ENCODE assay signal across 8 mouse cellular contexts in genomic region chr12:82616813-82617681, GRCm38 (mm10). TPM values are rescaled to one million over a fixed set of nuclear protein-coding genes. Genes with fewer than 3 reads are reported as not detected.
DNase-seq lines count a peak whose midpoint lies in the region; ATAC-seq lines count a peak whose summit lies in the region.

No protein-coding gene starts in this region.

- peak overlapping the region; percentile 68 for H3K4me3 ChIP-seq in intestine, embryonic 16.5 days (ENCODE audit: low read length)

- H3K27ac ChIP-seq in intestine, embryonic 16.5 days (ENCODE audit: low read length) = no peak overlapping the region

- H3K4me2 ChIP-seq in intestine, embryonic 16.5 days (ENCODE audit: low read depth, low read length) = peak overlapping the region; percentile 99

- peak; percentile 15 to 63 for DNase-seq in adrenal gland, adult (ENCODE audit: inconsistent age in 2 of 2, low spot score in 1 of 2)
- DNase-seq in cerebellum, postnatal 4 days (ENCODE audit: low spot score in 2 of 2) = peak; percentile 22 to 25
- peak; percentile 9 for DNase-seq in gastrocnemius, postnatal 25 days
- peak; percentile 8 to 72 for DNase-seq in left cerebral cortex, postnatal 10 days (ENCODE audit: extremely low spot score in 1 of 2, low spot score in 2 of 2)
- peak; percentile 54 for DNase-seq in lung, postnatal 36 days
- DNase-seq in right cerebral cortex, postnatal 4 days = peak; percentile 52
- DNase-seq in natural killer cell, adult 2 months (ENCODE audit: low spot score in 2 of 2) = no peak

- H3K36me3 ChIP-seq in intestine, embryonic 16.5 days (ENCODE audit: control insufficient read depth, insufficient read depth, low read length) = no peaks in the 10 kb centered on the region

- intact Hi-C loops in left cerebral cortex, postnatal 10 days (cut with DNase I) = loop anchor here (1.0 to 10.0 kb wide), 3 partner anchors 112 to 398 kb away; no protein-coding TSS in a partner anchor

- H3K27me3 ChIP-seq in intestine, embryonic 16.5 days (replicated peaks; ENCODE audit: control insufficient read depth, insufficient read depth, low read length) = peaks cover 20% of the 10 kb centered on the region

- H3K9ac ChIP-seq in intestine, embryonic 16.5 days (ENCODE audit: low read depth, low read length) = peak overlapping the region; percentile 68

- peak; percentile 87 for ATAC-seq in intestine, embryonic 16.5 days

- peaks cover 6% of the 10 kb centered on the region; the same call in 1 of the 2 replicates for H3K4me1 ChIP-seq in intestine, embryonic 16.5 days (ENCODE audit: control insufficient read depth, insufficient read depth, low read length)

- 1% methylated on average over 85 of the region's 86 CpGs for WGBS in intestine, embryonic 16.5 days

- no peaks in the 10 kb centered on the region for H3K9me3 ChIP-seq in intestine, embryonic 16.5 days (ENCODE audit: control insufficient read depth, low read length)

RNA-seq across cellular contexts. Expression of gene Rgs6, which starts 29.0 kb away (rescaled TPM):
- total RNA-seq in gastrocnemius, postnatal 25 days (2021) = 1 to 10 TPM in 1 of 2 experiments, under 1 TPM in 1; 0.72 to 1.3 TPM
- 0.82 and 1.2 TPM in 2 replicates for polyA plus RNA-seq in intestine, embryonic 16.5 days (2015; fragmentation: Nextera tagmentation; extraction: Ambion mirVana)
- total RNA-seq in left cerebral cortex, postnatal 10 days (2021) = 10 to 100 TPM; 85.6 to 95.8 TPM

Comparison
In these comparisons a context has a peak if more than half of its experiments do, and no peak if none do; other contexts are left out.
1. DNase-seq: peak in adrenal gland, adult (2 of 2), cerebellum, postnatal 4 days (2 of 2), gastrocnemius, postnatal 25 days (single experiment), left cerebral cortex, postnatal 10 days (2 of 2), lung, postnatal 36 days (single experiment) and right cerebral cortex, postnatal 4 days (single experiment); none in natural killer cell, adult 2 months (0 of 2).
2. RNA of gene Rgs6, which starts 29.0 kb away (total RNA-seq): 85.6 to 95.8 TPM in left cerebral cortex, postnatal 10 days; 0.72 to 1.3 TPM in gastrocnemius, postnatal 25 days; every median in the first group is over 10 times any median in the second.